Mouse (Mus musculus) megakaryocyte, embryonic 14.5 days (primary cell): ENCODE measurements around the gene Nlrp4a.
"Not testable (repeated sequence)": the region's sequence is repeated elsewhere in the genome, so short reads cannot be mapped to it uniquely, and the experiment has no call there.

Experiments
- FLI1 ChIP-seq: IDR thresholded peaks from 2 replicates; pipeline ENCODE4 v1.6.1; 2012; ENCODE audit warnings: low read length, inconsistent platforms, mixed read lengths
- GATA1 ChIP-seq: IDR thresholded peaks from 3 replicates; pipeline ENCODE4 v1.6.1; 2012; ENCODE audit warnings: mixed read lengths, low read length, inconsistent platforms, borderline replicate concordance

- not testable (repeated sequence) for TF ChIP-seq GATA1, FLI1
Measured at GRCm38 (mm10) chr7:26391811-26392210, 43.1 kb upstream of the Nlrp4a start.
